Mouse (Mus musculus) 416B (cell line): ENCODE measurements at regions not wholly inside any gene's neighbourhood (a gene's known extent, or its start where the extent isn't known, plus 50 kb on each side); places are given as distances from the start of the nearest gene placed in this dataset.
A peak's percentile ranks its signal among the peaks of the same experiment; 100 is the strongest.

ENCODE experiments used
- DNase-seq: peaks from one replicate; pipeline ENCODE4 v3.0.0; 2011; ENCODE audit warnings: low read depth

- peak; percentile 29 for DNase-seq
These were observed 86.6 kb upstream of the Vmn1r26 start for GRCm38 (mm10) chr6:58101605-58102004.
